Mouse (Mus musculus) ES-E14 (cell line): ENCODE measurements around the gene Rnf32. TPM values are rescaled to one million over a fixed set of nuclear protein-coding genes. Genes with fewer than 3 reads are reported as not detected.

Experiments used
- DNase-seq: peaks from one replicate; pipeline ENCODE4 v3.0.0-alpha.2; 2013; ENCODE audit warnings: low read depth, low spot score
- H3K27ac ChIP-seq: 2 replicates; pipeline ENCODE4 v1.5.1; 2012; ENCODE audit warnings: low read depth, mild to moderate bottlenecking, low read length, moderate library complexity, mixed read lengths; ENCODE audit not compliant: poor library complexity, insufficient read depth, severe bottlenecking
- H3K36me3 ChIP-seq: 2 replicates; pipeline ENCODE4 v1.6.1; 2012; ENCODE audit warnings: mild to moderate bottlenecking, low read length, moderate library complexity, mixed read lengths; ENCODE audit not compliant: control insufficient read depth, poor library complexity, insufficient read depth, severe bottlenecking
- H3K4me1 ChIP-seq, 2 experiments: fragments of 150-350 bp in 1 of 2; sonication (generic) in 1 of 2; 2 replicates each; pipeline ENCODE4 v1.6.1; 2012; ENCODE audit warnings: low read length in 2 of 2, mild to moderate bottlenecking in 1 of 2, mixed read lengths in 1 of 2; ENCODE audit not compliant: control insufficient read depth in 2 of 2, insufficient read depth in 2 of 2, poor library complexity in 1 of 2
- H3K4me3 ChIP-seq, 2 experiments: fragments of 150-350 bp in 1 of 2; sonication (generic) in 1 of 2; 2 replicates each; pipeline ENCODE4 v1.5.1; 2012; ENCODE audit warnings: low read length in 2 of 2, low read depth in 1 of 2, mild to moderate bottlenecking in 1 of 2, mixed read lengths in 1 of 2; ENCODE audit not compliant: insufficient read depth in 1 of 2, poor library complexity in 1 of 2, severe bottlenecking in 1 of 2
- H3K9ac ChIP-seq: 2 replicates; pipeline ENCODE4 v1.6.1; 2012; ENCODE audit warnings: low read depth, mild to moderate bottlenecking, low read length, mixed read lengths; ENCODE audit not compliant: poor library complexity, insufficient read depth, severe bottlenecking
- H3K9me3 ChIP-seq: fragments of 150-350 bp; sonication (generic); 2 replicates; pipeline ENCODE4 v1.6.1; 2012; ENCODE audit warnings: low read depth, mild to moderate bottlenecking, low read length; ENCODE audit not compliant: control insufficient read depth, insufficient read depth
- CHD2 ChIP-seq: IDR thresholded peaks from 2 replicates; pipeline ENCODE4 v1.6.1; 2014; ENCODE audit warnings: mild to moderate bottlenecking, low read depth, low read length, inconsistent platforms
- HCFC1 ChIP-seq: IDR thresholded peaks from 2 replicates; pipeline ENCODE4 v1.6.1; 2012; ENCODE audit warnings: low read length, inconsistent platforms, borderline replicate concordance; ENCODE audit not compliant: insufficient read depth
- MAFK ChIP-seq: IDR thresholded peaks from 2 replicates; pipeline ENCODE4 v1.6.1; 2014; ENCODE audit warnings: mild to moderate bottlenecking, low read depth, low read length, inconsistent platforms; ENCODE audit not compliant: insufficient read depth
- ZC3H11A ChIP-seq: IDR thresholded peaks from 2 replicates; pipeline ENCODE4 v1.6.1; 2012; ENCODE audit warnings: low read depth, mild to moderate bottlenecking, inconsistent platforms, low read length, borderline replicate concordance
- ZNF384 ChIP-seq: IDR thresholded peaks from 2 replicates; pipeline ENCODE4 v1.6.1; 2012; ENCODE audit warnings: low read depth, low read length, inconsistent platforms
- in situ Hi-C, 2 experiments: fragments of 600-800 bp; cut with MboI; formaldehyde crosslinking; loops; one replicate each; pipeline ENCODE4 v1.15.1; 2025; ENCODE audit warnings: low sequenced_read_pairs in 2 of 2, inconsistent platforms in 1 of 2; ENCODE audit not compliant: unreplicated experiment in 2 of 2
- total RNA-seq: library from RNA; depleted of rRNA; stranded (reverse); fragments of 300-350 nt; gene quantifications from 2 replicates; pipeline ENCODE4 v1.2.3, GENCODE M21; 2012

Rnf32 gene
- total RNA-seq, 1 experiment: 2.4 TPM

DNA sequence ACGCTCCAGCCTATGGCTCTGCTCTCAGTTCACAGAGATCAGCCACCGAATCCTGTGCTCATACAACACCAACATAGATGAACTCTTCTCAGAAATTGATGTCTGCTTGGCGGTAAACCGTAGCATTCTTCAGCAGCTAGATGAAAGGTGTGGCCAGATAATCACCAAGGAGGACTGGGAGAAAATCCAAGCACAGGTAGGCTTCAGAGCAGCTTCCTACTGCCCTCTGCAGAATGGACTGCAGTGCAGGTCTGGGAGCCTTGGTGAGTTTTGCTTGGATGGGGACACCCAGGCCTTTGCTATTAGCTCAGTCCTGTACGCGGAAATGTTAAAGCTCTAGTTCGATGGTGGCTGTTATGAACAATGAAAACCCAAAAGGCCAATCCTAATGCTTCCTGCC is 28.3 kb downstream of the Rnf32 start:
- DNase-seq: no peak
- H3K4me3 ChIP-seq: no peak overlapping the region
- in situ Hi-C loops: no loop called here
- TF ChIP-seq ZNF384 (no peak), HCFC1 (no peak), ZC3H11A (no peak)
- H3K36me3 ChIP-seq: no peaks in the 10 kb centered on the region; the same call in 1 of the 2 replicates
- H3K9me3 ChIP-seq: no peaks in the 10 kb centered on the region
- no peak overlapping the region for H3K27ac ChIP-seq
- no peaks in the 10 kb centered on the region for H3K4me1 ChIP-seq
- no peak overlapping the region for H3K9ac ChIP-seq

DNA sequence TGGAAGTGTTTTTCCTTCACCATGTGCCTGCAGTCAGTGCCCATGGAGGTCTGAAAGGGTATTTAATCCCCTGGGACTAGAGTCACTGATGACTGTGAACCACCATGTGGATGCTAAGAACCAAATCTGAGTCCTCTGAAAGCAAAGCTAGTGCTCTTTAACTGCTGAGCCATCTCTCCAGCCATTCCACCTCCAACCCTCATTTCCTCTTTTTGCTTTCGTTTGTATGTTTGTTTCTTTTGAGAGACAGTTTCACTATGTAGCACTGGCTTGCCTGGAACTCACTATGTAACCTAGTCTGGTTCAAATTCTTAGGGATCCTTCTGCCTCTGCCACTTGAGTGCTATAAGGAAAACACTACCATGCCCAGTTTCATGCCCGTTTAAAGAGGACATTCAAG is 34.7 kb downstream of the Rnf32 start:
- DNase-seq: no peak
- in situ Hi-C loops: no loop called here
- peaks cover 5% of the 10 kb centered on the region; the same call in 1 of the 2 replicates for H3K36me3 ChIP-seq
- no peak overlapping the region for H3K4me3 ChIP-seq
- no peak overlapping the region for H3K9ac ChIP-seq
- H3K9me3 ChIP-seq: no peaks in the 10 kb centered on the region
- no peak overlapping the region for H3K27ac ChIP-seq
- H3K4me1 ChIP-seq: no peaks in the 10 kb centered on the region
- TF ChIP-seq ZNF384 (no peak), HCFC1 (no peak), MAFK (no peak), ZC3H11A (no peak), CHD2 (no peak)

GRCm38 (mm10) chr5:29238379-29238778 is 42.6 kb downstream of the Rnf32 start:
- no peak for DNase-seq
- in situ Hi-C loops: no loop called here
- no peaks in the 10 kb centered on the region for H3K36me3 ChIP-seq
- no peak overlapping the region for H3K27ac ChIP-seq
- no peaks in the 10 kb centered on the region for H3K9me3 ChIP-seq
- H3K9ac ChIP-seq: no peak overlapping the region
- TF ChIP-seq ZC3H11A: no peak
- no peak for TF ChIP-seq MAFK
- TF ChIP-seq CHD2: no peak
- TF ChIP-seq HCFC1: no peak
- no peak for TF ChIP-seq ZNF384
- no peak overlapping the region for H3K4me3 ChIP-seq
- no peaks in the 10 kb centered on the region for H3K4me1 ChIP-seq

DNA sequence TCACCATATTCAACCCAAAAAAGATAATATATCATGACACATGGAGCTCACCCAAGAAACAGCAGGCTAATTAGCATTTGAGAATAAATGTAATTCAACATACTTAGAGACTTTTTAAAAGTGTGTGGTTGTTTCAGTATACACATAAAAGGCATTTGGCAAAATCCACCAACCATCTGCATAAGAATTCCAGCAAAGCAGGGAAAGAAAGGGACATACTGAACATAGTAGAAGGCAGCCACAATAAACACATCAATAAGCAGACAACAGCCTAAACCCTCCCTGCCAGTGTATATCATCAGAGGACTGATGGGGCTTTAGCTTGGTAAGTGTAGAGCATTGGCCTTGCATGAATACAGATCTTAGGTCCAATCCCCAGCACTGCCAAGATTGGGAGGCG is 49.0 kb downstream of the Rnf32 start:
- Histone ChIP-seq H3K9me3 (no peaks in the 10 kb centered on the region), H3K27ac (no peak overlapping the region), H3K9ac (no peak overlapping the region), H3K4me1 (no peaks in the 10 kb centered on the region), H3K4me3 (no peak overlapping the region), H3K36me3 (no peaks in the 10 kb centered on the region)
- no peak for DNase-seq
- TF ChIP-seq ZC3H11A (no peak), CHD2 (no peak), HCFC1 (no peak), MAFK (no peak), ZNF384 (no peak)
- in situ Hi-C loops: no loop called here

DNA sequence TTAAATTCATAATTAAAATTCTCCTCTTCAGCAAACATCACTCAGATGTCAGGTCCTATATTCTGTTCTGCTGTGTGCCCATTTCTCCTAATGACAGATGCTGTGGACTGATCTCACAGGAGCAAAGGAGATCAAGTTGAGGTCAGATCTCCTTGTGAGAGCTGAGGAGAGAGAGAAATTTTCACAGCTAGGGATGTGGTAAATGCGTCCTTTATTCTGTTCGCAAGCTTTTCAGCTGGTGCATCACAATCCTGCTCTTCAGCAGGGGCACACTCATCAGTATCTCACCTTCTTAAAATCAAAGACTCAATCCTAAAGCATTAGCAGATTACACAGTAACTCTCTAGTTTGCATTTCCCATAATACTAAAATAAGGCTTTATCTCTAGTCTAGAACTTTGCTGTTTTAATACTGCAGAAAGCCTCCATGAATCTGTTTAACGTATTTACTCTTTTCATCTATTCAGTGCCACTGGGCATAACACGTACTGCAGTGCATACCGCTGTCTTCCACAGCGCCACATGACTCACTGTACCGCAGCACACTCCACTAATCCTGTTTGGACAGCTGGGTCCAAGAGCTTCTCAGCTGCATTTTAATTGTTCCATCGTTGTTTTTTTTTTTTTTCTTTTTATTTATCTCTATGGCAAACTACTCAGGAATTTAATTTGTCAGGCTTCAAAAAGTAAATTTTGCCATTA is 55.2 kb downstream of the Rnf32 start:
- no peaks in the 10 kb centered on the region for H3K36me3 ChIP-seq
- in situ Hi-C loops: no loop called here
- no peak overlapping the region for H3K4me3 ChIP-seq
- TF ChIP-seq CHD2 (no peak), ZNF384 (no peak), MAFK (no peak)
- no peak overlapping the region for H3K9ac ChIP-seq
- H3K4me1 ChIP-seq: peaks cover 0 to 5% of the 10 kb centered on the region in 2 experiments; a peak in 1 of 4 replicates
- no peaks in the 10 kb centered on the region for H3K9me3 ChIP-seq
- no peak overlapping the region for H3K27ac ChIP-seq
- no peak for DNase-seq
